Mouse (Mus musculus): ENCODE measurements around the gene Clcn6.

The Clcn6 gene

DNA sequence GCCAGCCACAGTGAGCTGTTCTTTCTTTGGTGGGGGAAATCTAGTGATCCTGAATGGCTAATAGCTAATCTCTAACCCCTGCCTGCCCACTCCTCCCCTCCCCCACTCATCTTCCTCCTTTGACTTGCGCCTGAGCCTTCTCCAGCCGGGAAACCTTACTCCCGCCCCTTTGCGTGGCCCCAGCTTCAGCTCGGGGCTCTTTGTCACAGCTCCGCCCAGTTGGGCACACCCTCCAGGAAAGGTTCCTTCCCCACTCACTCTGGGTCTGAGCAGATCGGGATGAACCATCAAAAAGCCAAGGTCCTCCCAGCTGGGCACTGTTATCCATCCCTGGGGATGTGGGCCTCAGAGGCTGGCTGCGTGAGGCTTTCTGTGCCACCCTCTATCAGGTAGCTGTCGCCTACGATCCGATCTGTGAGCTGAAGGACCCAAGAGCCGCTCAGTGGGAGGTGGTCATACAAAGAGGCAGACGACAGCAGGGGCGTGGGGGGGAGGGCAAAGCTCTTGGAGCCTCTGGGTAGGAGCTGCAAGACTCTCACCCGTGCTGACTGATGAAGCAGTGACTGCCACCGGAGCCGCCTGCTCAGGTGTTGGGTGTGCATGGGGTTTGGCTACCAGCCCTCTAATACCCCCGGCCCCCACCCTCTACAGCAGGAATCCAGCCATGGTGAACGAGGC is 2.5 kb upstream of the Clcn6 start:
- no peak for DNase-seq (ENCODE audit: low read depth in 1 of 2, low spot score in 2 of 2)

- no peak for DNase-seq (ENCODE audit: low read depth in 1 of 2, low spot score in 2 of 2)
Observed at GRCm38 (mm10) chr4:148040029-148040830, 1.6 kb upstream of the Clcn6 start.

GRCm38 (mm10) chr4:148039254-148040028 is 820 bp upstream of the Clcn6 start:
- no peak for DNase-seq (ENCODE audit: low read depth in 1 of 2, low spot score in 2 of 2)

DNA sequence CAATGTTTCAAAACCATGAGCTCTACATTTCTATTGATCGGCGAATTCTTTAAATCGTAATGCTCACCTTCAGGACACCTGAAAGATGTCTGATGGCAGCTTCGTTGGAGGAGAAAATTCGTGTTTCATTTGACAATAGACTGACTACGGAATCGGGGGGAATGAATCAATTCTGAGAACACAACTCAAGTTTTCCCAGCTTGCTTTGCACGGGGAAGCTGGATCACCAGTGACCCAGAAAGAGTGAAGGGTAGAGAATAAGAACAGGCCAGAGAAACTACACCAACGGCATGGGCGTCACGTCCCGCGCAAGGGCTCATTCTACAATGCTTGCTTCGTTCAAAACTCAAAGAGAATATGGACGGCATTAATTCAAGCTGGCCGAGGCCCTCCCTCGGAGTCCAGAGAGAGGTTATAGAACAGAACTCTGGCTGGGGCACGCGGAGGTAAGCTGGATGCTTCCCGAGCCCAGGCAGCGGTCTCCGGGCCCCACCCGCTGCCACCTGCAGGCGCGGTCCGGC is 482 bp downstream of the Clcn6 start:
- DNase-seq (ENCODE audit: low read depth in 1 of 2, low spot score in 2 of 2): no peak

DNA sequence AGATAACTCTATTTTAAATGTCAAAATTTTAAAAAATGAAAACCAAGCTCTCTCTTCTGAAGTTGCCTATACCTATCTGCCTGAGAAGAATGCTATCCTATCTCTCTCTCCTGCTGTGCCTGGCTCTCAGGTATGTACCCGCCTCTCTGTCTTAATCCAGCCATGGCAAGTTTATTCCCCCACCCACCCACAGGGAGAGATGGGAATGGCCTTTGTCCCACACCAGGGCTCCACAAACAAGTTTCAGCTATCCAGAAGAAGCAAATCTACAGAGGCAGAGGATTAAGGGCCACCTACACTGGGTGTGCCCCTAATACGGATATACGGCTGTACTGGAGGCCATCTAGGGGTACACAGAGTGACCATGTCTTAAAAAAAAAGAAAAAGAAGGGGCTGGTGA is 3.2 kb downstream of the Clcn6 start:
- no peak for DNase-seq (ENCODE audit: low read depth in 1 of 2, low spot score in 2 of 2)

DNA sequence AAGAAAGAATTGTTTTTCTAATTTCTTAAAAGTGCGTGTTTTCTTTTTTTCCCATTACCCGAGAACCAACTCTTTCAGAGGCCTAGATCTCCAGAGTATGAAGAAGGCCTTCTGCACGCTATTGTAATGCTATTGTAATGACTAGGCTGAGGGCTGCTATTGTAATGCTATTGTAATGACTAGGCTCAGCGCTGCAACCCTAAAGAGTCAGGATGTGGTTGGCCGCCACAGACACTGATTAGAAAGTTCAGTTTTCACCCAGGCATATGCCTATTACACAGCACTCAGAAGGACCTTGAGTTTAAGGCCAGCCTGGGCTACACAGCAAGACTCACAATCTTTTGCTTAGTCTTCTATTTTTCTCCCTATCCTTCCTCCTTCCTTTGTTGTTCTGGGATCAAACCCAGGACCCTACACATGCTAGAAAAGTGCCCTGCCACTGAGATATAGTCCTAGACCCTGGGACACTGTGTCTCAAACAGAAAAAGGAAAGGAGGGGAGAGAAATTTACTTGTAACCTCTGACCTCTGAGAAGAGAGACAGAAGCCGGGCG is 4.7 kb downstream of the Clcn6 start:
- DNase-seq (ENCODE audit: low read depth in 1 of 2, low spot score in 2 of 2): no peak

DNA sequence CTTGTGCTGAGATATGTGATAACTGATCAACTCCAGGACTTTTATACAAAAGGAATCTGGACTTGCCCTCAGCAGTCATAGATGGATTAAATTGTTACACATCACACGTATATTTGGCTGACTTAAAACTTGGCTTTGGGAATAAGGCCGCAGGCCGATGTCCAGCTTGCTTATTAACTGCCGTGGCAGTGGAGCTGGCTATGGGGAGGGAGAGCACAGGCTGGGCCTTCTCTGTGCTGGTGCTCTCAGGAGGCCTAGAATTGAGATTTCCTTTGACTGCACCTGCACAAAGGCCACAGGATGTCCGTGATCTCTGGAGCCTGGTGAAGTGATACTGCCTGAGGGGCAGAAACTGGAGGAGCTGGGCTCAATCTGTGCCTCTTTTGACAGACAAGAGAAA is 8.1 kb downstream of the Clcn6 start:
- no peak for DNase-seq (ENCODE audit: low read depth in 1 of 2, low spot score in 2 of 2)

DNA sequence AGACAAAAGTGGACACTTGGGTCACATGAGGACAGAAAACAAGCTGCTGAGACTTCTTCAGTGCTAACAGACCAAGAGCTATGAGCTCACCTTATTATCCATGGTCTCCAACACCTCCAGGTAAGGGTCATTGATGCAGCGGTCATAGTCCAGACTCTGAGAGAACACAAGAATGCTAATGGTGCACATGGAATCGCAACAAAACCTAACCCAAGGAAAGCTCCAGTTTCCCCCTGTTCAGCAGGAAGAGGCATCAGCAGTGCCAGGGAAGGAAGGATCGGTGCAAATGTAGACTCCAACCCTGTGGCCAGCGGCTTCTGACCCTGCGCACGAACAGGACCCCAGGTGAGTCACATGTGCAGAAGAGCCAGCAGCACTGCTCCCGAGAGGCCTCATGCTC is 9.3 kb downstream of the Clcn6 start:
- no peak for DNase-seq (ENCODE audit: low read depth in 1 of 2, low spot score in 2 of 2)

DNA sequence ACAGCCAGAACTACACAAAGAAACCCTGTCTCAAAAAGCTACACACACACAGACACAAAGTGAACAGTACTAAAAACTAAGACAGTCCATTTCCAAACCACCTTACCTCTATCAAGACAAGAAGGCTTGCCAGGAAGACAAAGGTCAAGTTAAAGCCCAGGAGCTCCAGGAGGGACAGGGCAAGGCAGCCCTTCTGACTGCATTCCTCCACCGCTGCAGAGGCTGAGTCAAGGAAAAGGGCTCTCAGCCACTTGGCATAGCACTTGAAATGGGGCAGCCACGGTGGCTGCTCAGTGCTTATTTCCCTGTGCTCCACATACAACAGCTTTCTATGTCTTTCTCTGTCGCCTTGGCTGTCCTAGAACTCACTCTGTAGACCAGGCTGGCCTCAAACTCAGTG is 14.6 kb downstream of the Clcn6 start:
- DNase-seq (ENCODE audit: low read depth in 1 of 2, low spot score in 2 of 2): no peak

GRCm38 (mm10) chr4:148018410-148018809 is 20.2 kb downstream of the Clcn6 start:
- no peak for DNase-seq (ENCODE audit: low read depth in 1 of 2, low spot score in 2 of 2)

DNA sequence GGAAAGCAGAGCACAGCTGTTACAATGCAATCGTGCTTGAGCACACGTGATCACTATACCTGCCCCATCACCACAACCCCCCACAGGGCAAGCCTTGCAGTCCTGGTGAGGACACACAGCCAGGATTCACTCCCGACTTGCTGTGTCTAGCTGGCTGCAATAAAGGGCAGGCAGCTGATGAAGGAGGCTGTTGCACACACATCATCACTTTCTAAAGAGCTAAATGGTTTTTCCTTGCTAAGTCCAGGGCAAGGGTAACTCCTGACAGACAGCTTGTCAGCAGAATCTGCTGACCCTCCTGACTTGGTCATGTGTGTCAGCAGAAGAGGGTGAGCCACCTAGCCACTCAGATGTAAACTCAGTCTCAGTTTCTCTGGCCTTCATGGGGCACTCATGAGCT is 21.6 kb downstream of the Clcn6 start:
- DNase-seq (ENCODE audit: low read depth in 1 of 2, low spot score in 2 of 2): no peak

DNA sequence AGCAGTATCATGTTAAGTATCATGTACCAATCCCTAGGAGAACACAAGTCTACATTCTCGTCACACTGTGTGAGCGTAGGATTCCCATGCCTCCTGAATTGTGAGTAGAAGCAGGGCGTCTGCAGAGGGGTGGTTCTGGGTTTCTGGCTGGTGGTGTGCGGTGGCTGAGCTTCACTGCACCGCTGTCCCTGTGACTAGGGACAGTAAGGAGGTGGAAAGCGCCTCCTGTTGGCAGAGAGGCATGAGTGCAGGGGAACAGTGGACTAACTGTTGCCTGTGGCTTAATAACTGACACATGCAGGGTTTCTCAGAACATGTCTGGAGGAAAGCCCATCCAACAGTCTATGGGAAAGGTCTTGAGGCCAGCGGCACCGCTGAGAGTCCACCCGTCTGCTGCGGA is 23.2 kb downstream of the Clcn6 start:
- no peak for DNase-seq (ENCODE audit: low read depth in 1 of 2, low spot score in 2 of 2)

GRCm38 (mm10) chr4:148012216-148012615 is 26.4 kb downstream of the Clcn6 start:
- DNase-seq (ENCODE audit: low read depth in 1 of 2, low spot score in 2 of 2): no peak

DNA sequence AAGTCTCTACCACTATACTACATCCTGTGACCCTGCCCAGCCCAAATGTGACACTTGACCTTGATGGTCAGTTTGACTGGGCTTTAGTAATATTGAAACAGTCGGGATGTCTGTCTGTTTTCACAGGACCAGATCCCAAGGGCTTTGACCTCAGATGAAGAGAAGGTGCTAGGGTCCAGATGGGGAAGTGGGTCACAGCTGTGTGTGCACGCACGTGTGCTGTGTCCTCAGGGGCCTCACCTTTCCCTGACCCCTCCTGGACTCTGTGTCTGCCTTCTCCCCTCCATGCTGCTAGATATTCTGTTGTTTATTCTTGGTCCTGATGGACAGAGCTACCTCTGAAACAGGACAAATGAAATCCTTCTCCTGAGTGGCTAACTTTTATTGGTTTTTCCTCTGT is 27.3 kb downstream of the Clcn6 start:
- no peak for DNase-seq (ENCODE audit: low read depth in 1 of 2, low spot score in 2 of 2)

DNA sequence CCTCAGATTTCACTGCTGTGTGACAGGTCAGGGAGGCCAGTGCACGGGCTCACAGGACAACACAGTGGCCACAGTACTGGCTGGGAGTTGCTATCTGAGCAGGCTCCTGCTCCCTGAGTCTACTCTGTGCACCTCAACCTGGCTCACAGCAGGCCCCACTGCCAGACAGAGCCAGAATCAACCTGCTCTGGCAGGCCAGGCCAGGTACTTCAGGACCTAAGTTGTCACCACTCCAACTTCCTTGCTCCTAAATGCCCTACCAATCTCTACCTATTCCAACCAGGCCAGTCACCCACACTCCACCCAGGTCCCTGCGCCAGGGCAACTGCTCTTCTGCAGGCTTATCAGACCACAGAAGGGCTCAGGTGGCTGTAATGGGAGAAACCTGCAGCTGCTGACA is 29.0 kb downstream of the Clcn6 start:
- DNase-seq (ENCODE audit: low read depth in 1 of 2, low spot score in 2 of 2): no peak

GRCm38 (mm10) chr4:148008412-148008811 is 30.2 kb downstream of the Clcn6 start:
- DNase-seq (ENCODE audit: low read depth in 1 of 2, low spot score in 2 of 2): no peak

DNA sequence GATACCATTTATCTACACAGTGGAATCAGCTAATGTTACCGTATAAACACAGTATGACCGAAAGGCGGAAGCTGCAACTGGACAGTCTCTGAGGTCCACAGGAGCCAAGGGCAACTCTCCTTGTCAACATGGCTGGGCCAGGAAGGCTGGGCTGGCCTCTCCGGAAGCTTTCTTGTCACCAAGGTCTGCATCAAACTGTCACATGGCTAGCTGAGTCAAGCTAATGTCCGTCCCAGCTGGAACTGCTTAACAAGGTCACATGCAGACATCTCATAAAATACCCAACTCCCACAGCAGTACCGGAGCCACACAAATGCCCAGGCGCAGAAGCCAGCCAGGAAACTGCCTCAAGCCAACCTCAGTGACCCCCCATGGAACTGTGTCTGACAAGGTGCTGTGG is 34.3 kb downstream of the Clcn6 start:
- no peak for DNase-seq (ENCODE audit: low read depth in 1 of 2, low spot score in 2 of 2)

DNA sequence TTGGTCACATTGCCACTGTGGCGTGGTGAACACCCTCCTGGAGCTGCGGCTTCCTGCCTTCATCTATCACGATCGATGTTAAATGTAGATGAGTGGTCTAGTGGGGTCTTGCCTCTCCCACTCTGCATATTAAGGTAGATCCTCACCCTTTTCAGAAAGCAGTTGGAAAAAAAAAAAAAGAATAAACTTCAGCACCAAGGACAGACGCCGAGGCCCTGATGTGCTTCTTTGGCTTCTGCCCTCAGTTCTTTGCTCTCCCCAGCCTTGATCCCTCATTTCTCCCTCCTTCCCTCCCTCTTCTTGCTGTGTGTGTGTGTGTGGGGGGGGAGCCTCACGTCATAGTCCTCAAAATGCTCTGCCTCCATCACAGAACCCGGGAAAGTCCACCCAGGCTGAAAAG is 36.8 kb downstream of the Clcn6 start:
- DNase-seq (ENCODE audit: low read depth in 1 of 2, low spot score in 2 of 2): no peak

DNA sequence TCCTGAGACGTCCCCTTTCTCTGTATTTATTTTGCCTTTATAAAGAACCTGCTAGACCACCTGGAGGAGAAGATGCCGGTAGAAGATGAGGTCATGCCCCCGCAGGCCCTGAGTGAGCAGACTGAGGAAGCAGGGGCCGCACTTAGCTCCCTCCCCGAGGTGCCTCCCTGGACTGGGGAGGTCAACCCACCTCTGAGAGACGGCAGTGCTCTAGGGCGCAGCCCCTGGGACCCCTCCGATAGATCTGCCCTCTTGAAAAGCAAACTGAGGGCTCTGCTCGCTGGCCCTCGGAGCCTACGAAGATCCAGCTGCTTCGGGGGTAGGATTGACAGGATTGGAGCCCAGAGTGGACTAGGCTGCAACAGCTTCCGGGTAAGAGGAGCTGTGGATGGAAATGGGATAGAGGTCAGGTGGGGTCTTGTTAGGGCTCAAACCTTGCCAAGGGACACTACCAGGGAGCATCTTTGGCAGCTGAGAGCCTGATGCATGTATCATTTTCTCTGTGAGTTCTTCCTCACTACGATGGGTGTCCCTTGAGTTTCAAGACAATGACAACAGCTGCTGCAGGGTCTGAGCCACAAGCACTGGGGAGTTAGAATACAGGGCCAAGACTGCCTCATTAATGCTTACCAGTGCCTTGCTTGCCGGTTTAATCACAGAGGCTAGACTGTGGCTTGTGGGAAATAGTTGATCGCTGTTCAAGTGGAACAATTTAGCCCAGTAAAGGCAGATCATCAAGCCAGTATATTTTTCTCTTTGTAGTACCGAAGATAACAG is 37.4 kb downstream of the Clcn6 start:
- no peak for DNase-seq (ENCODE audit: low read depth in 1 of 2, low spot score in 2 of 2)

- no peak for DNase-seq (ENCODE audit: low read depth in 1 of 2, low spot score in 2 of 2)
Observed at GRCm38 (mm10) chr4:148000202-148000772, 38.3 kb downstream of the Clcn6 start, which contains the start of gene Nppa. Gene Nppa (plus strand): TSS chr4:148000722.

All from monocyte, adult 2 months (primary cell).